Mouse (Mus musculus): ENCODE measurements around the gene Olfr629. TPM values are rescaled to one million over a fixed set of nuclear protein-coding genes. Genes with fewer than 3 reads are reported as not detected.
"Not testable (repeated sequence)": the region's sequence is repeated elsewhere in the genome, so short reads cannot be mapped to it uniquely, and the experiment has no call there.

Gene Olfr629
- not detected for total RNA-seq (2021)

DNA sequence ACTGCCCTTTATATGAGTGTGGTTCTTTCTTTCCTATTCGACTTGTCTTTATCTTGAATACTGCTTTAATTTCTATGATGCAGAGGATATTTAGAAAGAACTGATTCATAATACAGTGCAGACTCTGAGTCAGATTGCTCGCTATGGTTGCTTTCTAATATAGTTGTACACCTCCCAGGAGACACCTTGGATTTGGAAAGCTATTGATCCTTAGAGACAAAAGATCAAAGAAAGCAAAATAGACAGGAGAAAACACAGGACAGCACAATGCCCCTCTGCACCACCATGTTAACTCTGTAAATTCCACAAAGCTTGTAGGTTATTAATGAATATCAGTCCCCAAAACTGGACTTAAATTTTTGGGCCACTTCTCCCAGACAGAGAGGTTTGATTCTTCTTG, at the start of gene Olfr629:
TSS of gene Olfr629 (minus strand) at position 101 of the 400 bp plus-strand sequence.
- DNase-seq (ENCODE audit: extremely low spot score in 1 of 2, low spot score in 1 of 2), result no peak

DNA sequence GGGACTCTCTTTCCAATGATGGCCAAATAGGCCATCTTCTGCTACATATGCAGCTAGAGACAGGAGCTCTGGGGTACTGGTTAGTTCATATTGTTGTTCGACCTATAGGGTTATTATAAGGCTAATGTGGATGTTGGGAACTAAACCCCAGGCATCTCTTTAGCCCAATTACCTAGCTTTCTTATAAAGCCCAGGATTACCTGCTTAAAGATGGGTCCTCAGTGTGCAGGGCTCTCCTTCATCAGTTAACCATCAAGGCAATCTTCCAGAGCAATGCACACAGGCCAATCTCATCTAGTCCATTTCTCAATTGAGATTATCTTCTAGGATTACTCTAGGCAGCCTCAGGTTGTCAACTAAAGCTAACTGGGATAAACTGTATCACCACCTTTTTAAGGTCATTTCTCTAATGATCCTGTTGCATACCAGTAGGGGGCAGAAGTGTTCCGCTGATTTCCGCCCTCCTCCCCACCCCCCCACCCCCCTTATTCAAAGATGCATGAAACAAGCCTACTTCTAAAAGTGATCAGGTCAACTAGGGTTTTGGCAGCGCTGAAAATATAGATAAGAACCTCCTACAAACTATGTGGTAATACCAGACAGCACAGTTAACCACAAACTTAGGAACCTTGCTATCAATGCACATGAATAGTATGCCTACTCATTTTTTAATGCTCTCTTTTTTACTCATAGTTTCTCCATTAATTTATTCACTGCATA, 48.1 kb upstream of the Olfr629 start:
- DNase-seq (ENCODE audit: extremely low spot score in 1 of 2, low spot score in 1 of 2), result no peak

DNA sequence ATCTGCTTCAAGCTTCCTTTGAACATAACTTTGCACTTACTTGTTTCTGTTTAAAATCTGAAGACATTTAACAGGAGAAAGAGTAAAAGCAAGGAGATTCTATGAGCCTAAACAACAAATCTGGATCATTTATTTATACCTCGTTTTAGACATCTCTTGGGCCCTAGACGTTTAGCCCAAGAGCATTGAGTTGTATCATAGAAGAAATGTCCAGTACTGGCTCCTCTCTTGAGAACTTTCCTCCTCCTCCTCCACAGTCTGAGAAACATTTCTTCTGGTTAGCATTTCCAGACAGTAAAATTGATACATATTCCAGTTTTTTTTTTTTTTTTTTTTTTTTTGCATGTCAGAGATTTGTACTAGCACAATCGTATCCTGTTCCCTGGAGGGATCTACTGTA, 47.0 kb upstream of the Olfr629 start, which contains the start of gene Olfr67:
TSS of gene Olfr67 (minus strand) at position 101 of the 400 bp plus-strand sequence.
- DNase-seq (ENCODE audit: extremely low spot score in 1 of 2, low spot score in 1 of 2), result no peak

DNA sequence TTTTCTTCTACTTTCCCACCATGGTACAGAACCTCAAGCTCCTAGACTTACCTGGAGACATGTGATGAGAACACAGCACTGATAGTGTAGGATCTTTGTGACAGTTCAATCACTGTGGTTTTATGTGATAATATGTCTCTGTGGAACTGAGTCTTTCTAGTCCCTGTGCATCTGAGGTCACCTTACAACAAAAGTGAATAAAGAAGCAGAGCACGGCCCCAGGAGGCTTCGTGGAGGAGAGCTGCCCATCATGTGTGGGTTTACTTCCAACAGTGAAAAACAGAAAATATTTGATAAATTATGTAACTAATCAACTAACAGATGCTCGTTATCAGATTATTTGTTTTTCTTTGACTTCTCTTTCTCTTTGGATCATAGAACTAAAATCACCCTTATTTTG, 34.9 kb upstream of the Olfr629 start, which contains the start of gene Olfr68:
TSS of gene Olfr68 (minus strand) at position 101 of the 400 bp plus-strand sequence.
- no peak for DNase-seq (ENCODE audit: extremely low spot score in 1 of 2, low spot score in 1 of 2)

DNA sequence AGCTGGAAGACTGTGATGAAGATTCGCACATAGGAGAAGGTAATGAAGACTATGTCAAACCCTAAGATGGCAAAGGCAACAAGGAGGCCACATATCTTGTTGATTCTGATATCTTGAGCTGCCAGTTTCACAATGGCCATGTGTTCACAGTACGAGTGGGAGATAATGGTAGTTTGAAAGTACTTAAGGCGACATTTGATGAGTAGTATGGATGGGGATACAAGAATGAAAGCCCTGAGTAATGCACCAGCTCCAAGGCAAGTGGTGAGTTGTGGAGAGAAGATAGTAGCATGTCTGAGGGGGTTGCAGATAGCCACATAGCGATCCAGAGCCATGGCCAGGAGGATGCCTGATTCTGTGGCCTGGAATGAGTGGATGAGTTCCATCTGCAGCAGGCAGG, 32.9 kb upstream of the Olfr629 start:
- not testable (repeated sequence) for DNase-seq (ENCODE audit: extremely low spot score in 1 of 2, low spot score in 1 of 2)

DNA sequence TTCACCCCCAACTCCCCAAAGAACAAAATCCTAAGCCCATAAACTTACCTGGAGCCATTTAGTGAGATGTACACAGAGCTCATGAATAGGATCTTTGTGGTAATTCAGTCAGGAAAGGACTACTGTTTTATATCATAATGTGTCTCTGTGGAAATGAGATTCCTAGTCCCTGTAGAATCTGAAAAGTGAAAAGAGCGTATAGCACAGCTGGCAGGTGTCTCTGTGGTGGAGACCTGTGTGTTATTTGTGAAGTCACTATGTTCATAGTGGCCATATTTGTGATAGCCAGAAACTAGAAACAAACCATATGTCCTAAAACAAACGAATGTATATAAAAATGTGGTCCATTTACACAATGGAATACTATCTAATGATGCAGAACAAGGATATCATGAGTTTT, 26.8 kb upstream of the Olfr629 start, which contains the start of gene Olfr69:
TSS of gene Olfr69 (minus strand) at position 101 of the 400 bp plus-strand sequence.
- no peak for DNase-seq (ENCODE audit: extremely low spot score in 1 of 2, low spot score in 1 of 2)

DNA sequence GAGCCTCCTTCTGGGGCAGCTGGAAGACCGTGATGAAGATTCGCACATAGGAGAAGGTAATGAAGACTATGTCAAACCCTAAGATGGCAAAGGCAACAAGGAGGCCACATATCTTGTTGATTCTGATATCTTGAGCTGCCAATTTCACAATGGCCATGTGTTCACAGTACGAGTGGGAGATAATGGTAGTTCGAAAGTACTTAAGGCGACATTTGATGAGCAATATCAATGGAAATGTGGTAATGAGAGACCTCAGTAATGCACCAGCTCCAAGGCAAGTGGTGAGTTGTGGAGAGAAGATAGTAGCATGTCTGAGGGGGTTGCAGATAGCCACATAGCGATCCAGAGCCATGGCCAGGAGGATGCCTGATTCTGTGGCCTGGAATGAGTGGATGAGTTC, 22.9 kb upstream of the Olfr629 start:
- DNase-seq (ENCODE audit: extremely low spot score in 1 of 2, low spot score in 1 of 2), result not testable (repeated sequence)

DNA sequence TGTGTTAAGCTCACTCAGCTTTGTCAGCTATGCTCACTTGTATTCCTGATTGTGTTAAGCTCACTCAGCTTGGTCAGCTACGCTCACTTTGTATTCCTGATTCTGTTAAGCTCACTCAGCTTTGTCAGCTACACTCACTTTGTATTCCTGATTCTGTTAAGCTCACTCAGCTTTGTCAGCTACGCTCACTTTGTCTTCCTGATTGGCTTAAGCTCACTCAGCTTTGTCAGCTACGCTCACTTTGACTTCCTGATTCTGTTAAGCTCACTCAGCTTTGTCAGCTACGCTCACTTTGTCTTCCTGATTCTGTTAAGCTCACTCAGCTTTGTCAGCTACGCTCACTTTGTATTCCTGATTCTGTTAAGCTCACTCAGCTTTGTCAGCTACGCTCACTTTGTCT, 17.5 kb upstream of the Olfr629 start:
- not testable (repeated sequence) for DNase-seq (ENCODE audit: extremely low spot score in 1 of 2, low spot score in 1 of 2)

DNA sequence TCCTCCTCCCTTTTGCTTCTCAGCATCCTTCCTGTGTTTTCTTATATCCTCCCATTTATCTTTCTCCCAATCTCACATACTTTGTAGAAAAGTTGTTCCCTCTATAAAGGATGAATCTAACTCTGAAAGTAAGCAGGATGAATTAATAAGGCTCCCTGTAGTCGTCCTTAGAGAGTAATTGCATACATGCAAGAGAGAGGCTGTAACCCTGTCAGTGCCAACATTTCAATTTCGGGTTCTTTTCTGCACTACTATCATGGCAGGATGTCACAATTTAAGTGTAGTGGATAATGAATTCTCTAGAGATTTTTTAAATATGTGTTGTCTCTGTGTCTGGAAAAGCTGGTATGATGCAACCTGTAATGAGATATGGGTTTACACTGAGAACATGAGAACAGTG, 12.5 kb upstream of the Olfr629 start, which contains the start of gene Olfr630:
TSS of gene Olfr630 (minus strand) at position 101 of the 400 bp plus-strand sequence.
- no peak for DNase-seq (ENCODE audit: extremely low spot score in 1 of 2, low spot score in 1 of 2)

DNA sequence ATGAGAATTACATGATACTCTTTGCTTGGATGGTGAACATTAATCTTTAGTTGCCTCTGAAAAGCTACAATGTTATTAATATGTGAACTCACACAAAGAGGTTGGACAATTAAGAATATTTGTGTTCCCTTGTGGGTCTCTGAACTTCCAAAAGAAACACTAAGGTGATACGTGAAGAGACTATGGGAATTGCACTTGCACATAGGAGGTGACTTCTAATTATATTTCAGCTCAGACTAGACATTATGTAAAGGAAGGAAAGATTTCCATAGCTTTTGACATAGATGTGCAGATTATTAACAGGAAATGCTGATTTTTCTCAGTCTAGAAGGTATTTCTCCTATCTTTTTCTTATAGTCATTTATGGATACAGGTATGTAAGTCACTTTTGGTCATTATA, 14.7 kb downstream of the Olfr629 start, which contains the start of gene Olfr628:
TSS of gene Olfr628 (plus strand) at position 301 of the 400 bp plus-strand sequence.
- no peak for DNase-seq (ENCODE audit: extremely low spot score in 1 of 2, low spot score in 1 of 2)

DNA sequence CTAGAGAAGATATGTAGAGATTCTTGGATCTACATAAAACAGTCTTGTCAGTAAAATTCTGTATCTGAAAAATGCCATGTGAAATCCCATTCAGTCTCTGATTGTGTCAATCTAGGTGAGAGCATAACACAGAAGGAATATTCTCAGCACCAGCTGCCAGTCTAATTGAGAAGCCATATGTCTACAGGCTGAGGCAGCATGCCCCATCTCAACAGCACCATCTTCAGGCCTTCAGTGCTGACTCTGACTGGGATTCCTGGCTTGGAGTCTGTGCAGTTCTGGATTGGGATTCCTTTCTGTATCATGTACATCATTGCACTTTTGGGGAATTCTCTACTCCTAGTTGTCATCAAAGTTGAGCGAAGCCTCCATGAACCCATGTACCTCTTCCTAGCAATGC, 28.3 kb downstream of the Olfr629 start:
- not testable (repeated sequence) for DNase-seq (ENCODE audit: extremely low spot score in 1 of 2, low spot score in 1 of 2)

DNA sequence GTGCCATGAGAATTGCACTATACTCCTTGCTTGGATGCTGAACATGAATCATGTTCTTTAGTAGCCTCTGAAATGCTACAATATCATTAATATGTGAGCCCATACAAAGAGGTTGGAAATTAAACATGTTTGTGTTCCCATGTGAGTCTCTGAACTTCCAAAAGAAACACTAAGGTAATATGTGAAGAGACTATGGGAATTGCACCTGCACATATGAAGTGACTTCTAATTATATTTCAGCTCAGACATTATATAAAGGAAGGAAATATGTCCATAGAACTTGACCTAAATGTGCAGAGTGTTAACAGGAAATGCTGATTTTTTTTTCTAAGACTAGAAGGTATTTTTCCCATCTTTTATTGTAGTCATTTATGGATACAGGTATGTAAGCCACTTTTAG, 30.4 kb downstream of the Olfr629 start, which contains the start of gene Olfr243:
TSS of gene Olfr243 (plus strand) at position 301 of the 400 bp plus-strand sequence.
- no peak for DNase-seq (ENCODE audit: extremely low spot score in 1 of 2, low spot score in 1 of 2)

DNA sequence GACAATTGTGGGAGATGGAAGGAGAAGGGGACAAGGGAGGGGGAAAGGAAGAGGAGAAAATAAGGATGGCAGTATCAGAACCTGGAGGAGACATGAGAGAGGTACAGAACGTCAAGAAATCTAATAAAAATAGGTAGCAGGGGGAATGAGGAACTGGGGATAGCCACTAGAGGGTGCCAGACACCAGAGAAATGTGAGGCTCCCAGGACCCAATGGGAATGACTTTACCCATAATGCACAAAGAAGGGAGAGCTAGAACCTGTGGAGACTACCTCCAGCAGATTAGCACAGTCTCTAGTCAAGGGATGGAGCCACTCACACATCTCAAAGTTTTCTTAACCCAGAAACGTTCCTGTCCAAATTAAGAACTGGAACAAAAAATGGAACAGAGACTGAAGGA, 32.7 kb downstream of the Olfr629 start:
- no peak for DNase-seq (ENCODE audit: extremely low spot score in 1 of 2, low spot score in 1 of 2)

DNA sequence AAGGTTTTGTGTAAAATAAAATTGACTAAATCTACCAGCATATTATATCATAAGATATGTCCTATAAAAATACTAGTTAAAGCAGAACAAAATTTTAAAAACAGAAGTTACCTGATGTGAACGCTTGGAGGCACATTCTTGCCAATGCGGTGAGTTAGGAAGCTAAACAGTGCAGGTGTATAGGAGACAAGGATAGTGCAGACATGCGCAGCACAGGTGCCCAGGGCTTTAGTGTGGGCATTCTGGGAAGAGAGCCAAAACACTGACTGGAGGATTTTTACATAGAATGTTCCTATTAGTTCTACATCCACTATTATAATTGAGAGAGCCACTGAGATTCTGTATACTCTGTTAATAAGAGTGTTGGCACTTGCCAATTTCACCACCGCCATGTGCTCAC, 45.3 kb downstream of the Olfr629 start:
- DNase-seq (ENCODE audit: extremely low spot score in 1 of 2, low spot score in 1 of 2), result no peak

Other genes with a start within 250 kb of the Olfr629 start
- gene Olfr609, start 246.9 kb downstream of the Olfr629 start, total RNA-seq (2021), result not detected
- not detected for gene Olfr610, start 232.8 kb downstream of the Olfr629 start, total RNA-seq (2021)
- gene Olfr611, start 224.1 kb downstream of the Olfr629 start, total RNA-seq (2021), result not detected
- gene Olfr612, start 202.2 kb downstream of the Olfr629 start, total RNA-seq (2021), result not detected
- gene Olfr613, start 196.9 kb downstream of the Olfr629 start, total RNA-seq (2021), result not detected
- not detected for gene Olfr615, start 188.9 kb downstream of the Olfr629 start, total RNA-seq (2021)
- gene Olfr616, start 175.8 kb downstream of the Olfr629 start, total RNA-seq (2021), result not detected
- gene Olfr617, start 171.9 kb downstream of the Olfr629 start, total RNA-seq (2021), result not detected
- gene Olfr618, start 154.8 kb downstream of the Olfr629 start, total RNA-seq (2021), result not detected
- not detected for gene Olfr619, start 144.4 kb downstream of the Olfr629 start, total RNA-seq (2021)
- gene Olfr620, start 132.4 kb downstream of the Olfr629 start, total RNA-seq (2021), result not detected
- not detected for gene Olfr622, start 102.2 kb downstream of the Olfr629 start, total RNA-seq (2021)
- not detected for gene Olfr623, start 81.2 kb downstream of the Olfr629 start, total RNA-seq (2021)
- under 1 TPM in 1 of 2 experiments, not detected in 1; 0.05 TPM for gene Olfr624, start 73.8 kb downstream of the Olfr629 start, total RNA-seq (2021)
- not detected for gene Olfr625-ps1, start 62.2 kb downstream of the Olfr629 start, total RNA-seq (2021)
- not detected for gene Olfr243, start 30.3 kb downstream of the Olfr629 start, total RNA-seq (2021)
- gene Olfr628, start 14.6 kb downstream of the Olfr629 start, total RNA-seq (2021), result not detected
- not detected for gene Olfr630, start 12.4 kb upstream of the Olfr629 start, total RNA-seq (2021)
- gene Olfr69, start 26.7 kb upstream of the Olfr629 start, total RNA-seq (2021), result not detected
- not detected for gene Olfr68, start 34.8 kb upstream of the Olfr629 start, total RNA-seq (2021)
- gene Olfr67, start 46.9 kb upstream of the Olfr629 start, total RNA-seq (2021), result not detected
- gene Hbb-bt, start 69.1 kb upstream of the Olfr629 start, total RNA-seq (2021), result 10 to 100 TPM; 73.9 to 75.8 TPM
- 100 to 1,000 TPM; 561 to 593 TPM for gene Hbb-bs, start 83.2 kb upstream of the Olfr629 start, total RNA-seq (2021)
- gene Hbb-bh2, start 95.6 kb upstream of the Olfr629 start, total RNA-seq (2021), result not detected
- gene Hbb-bh1, start 98.2 kb upstream of the Olfr629 start, total RNA-seq (2021), result not detected
- not detected for gene Hbb-y, start 108.3 kb upstream of the Olfr629 start, total RNA-seq (2021)
- gene Olfr66, start 141.3 kb upstream of the Olfr629 start, total RNA-seq (2021), result not detected
- not detected for gene Olfr64, start 149.5 kb upstream of the Olfr629 start, total RNA-seq (2021)
- gene Olfr65, start 158.5 kb upstream of the Olfr629 start, total RNA-seq (2021), result not detected
- gene Olfr631, start 183.9 kb upstream of the Olfr629 start, total RNA-seq (2021), result not detected
- not detected for gene Olfr632, start 189.4 kb upstream of the Olfr629 start, total RNA-seq (2021)
- gene Olfr633, start 199.5 kb upstream of the Olfr629 start, total RNA-seq (2021), result not detected
- gene Olfr635, start 226.2 kb upstream of the Olfr629 start, total RNA-seq (2021), result under 1 TPM; 0.05 to 0.07 TPM

Measured in layer of hippocampus, postnatal 25 days (tissue).